Mouse (Mus musculus) left cerebral cortex, adult 8-10 months (tissue): Measurements from ENCODE around the gene Hoxb9. TPM values are rescaled to one million over a fixed set of nuclear protein-coding genes. Genes with fewer than 3 reads are reported as not detected.

Experiments used
- microRNA-seq, 2 experiments: library from miRNA; unstranded; fragments of <30 nt; microRNA quantifications; one replicate each; pipeline ENCODE4 v1.2.0; 2022
- total RNA-seq, 4 experiments: library from RNA; stranded (reverse); gene quantifications; 2 replicates each; pipeline ENCODE4 v1.2.4; 2022

Hoxb9 gene
- total RNA-seq, 4 experiments from 2014 or later = 0.16 TPM; not detected in 3

Small RNA genes within 50 kb of the gene (microRNA-seq; reads per million reads assigned to microRNA genes)
- gene Mir10a (76.5 to 135 reads per million in 2 experiments), gene Mir196a-1 (0 reads per million in 2 experiments)

Other genes starting within 250 kb of the Hoxb9 start
- not detected for gene Gip, start 246.9 kb upstream of the Hoxb9 start, total RNA-seq
- gene Snf8, start 236.6 kb upstream of the Hoxb9 start, total RNA-seq = 100 to 1,000 TPM in 3 of 4 experiments, 10 to 100 TPM in 1; 98.4 to 106 (median 103) TPM
- gene Ube2z, start 206.1 kb upstream of the Hoxb9 start, total RNA-seq = 10 to 100 TPM; 53.6 to 60.5 (median 59.8) TPM
- gene Atp5g1, start 195.8 kb upstream of the Hoxb9 start, total RNA-seq = 100 to 1,000 TPM; 354 to 394 (median 374) TPM
- not detected for gene Calcoco2, start 159.5 kb upstream of the Hoxb9 start, total RNA-seq
- gene Ttll6, start 137.7 kb upstream of the Hoxb9 start, total RNA-seq = under 1 TPM in 3 of 4 experiments, not detected in 1; 0.23 to 0.36 (median 0.30) TPM
- not detected for gene Hoxb13, start 77.1 kb upstream of the Hoxb9 start, total RNA-seq
- gene Hoxb8, start 10.4 kb downstream of the Hoxb9 start, total RNA-seq = not detected
- not detected for gene Hoxb7, start 15.2 kb downstream of the Hoxb9 start, total RNA-seq
- gene Hoxb6, start 21.0 kb downstream of the Hoxb9 start, total RNA-seq = not detected
- gene Hoxb5, start 31.9 kb downstream of the Hoxb9 start, total RNA-seq = not detected
- gene Hoxb4, start 46.8 kb downstream of the Hoxb9 start, total RNA-seq = under 1 TPM in 1 of 4 experiments, not detected in 3; 0.11 TPM
- not detected for gene Hoxb3, start 51.9 kb downstream of the Hoxb9 start, total RNA-seq
- gene Hoxb2, start 79.1 kb downstream of the Hoxb9 start, total RNA-seq = not detected
- not detected for gene Hoxb1, start 94.3 kb downstream of the Hoxb9 start, total RNA-seq
- 1 to 10 TPM; 2.2 to 2.5 (median 2.3) TPM for gene Skap1, start 193.1 kb downstream of the Hoxb9 start, total RNA-seq